Mouse (Mus musculus): ENCODE results near the gene St6galnac4. TPM values are rescaled to one million over a fixed set of nuclear protein-coding genes. Genes with fewer than 3 reads are reported as not detected.

Gene St6galnac4
- total and polyA plus RNA-seq, 2 experiments from 2014 or later: 47.5 to 75.7 TPM

GRCm38 (mm10) chr2:32549764-32550163 is 37.1 kb upstream of the St6galnac4 start:
- H3K36me3 ChIP-seq (ENCODE audit: insufficient read depth, low read length): no peaks in the 10 kb centered on the region
- DNase-seq (ENCODE audit: low spot score): peak; percentile 17
- peaks cover 8% of the 10 kb centered on the region; the same call in 1 of the 2 replicates for H3K4me1 ChIP-seq (ENCODE audit: insufficient read depth, low read length)
- 55% methylated on average over 6 of the region's 6 CpGs for WGBS
- H3K4me3 ChIP-seq (ENCODE audit: low read length): no peak overlapping the region
- no peak overlapping the region for H3K9ac ChIP-seq (replicated peaks; ENCODE audit: low read length)
- H3K27me3 ChIP-seq (ENCODE audit: insufficient read depth, low read length): no peaks in the 10 kb centered on the region
- H3K4me2 ChIP-seq (ENCODE audit: low read depth, low read length): no peak overlapping the region
- no peak for TF ChIP-seq CTCF (IDR thresholded peaks at IDR 0.05; ENCODE audit: low read depth)
- 0 out of 2 replicates have a peak, but pooled peaks have one; percentile 38 for ATAC-seq
- 0 out of 2 replicates have a peak overlapping the region, but pooled peaks have one; percentile 8 for H3K27ac ChIP-seq
- no peaks in the 10 kb centered on the region for H3K9me3 ChIP-seq (ENCODE audit: low read length)

- no peak for DNase-seq (ENCODE audit: low spot score)
- Histone ChIP-seq H3K4me2 (ENCODE audit: low read depth, low read length) (no peak overlapping the region), H3K9me3 (ENCODE audit: low read length) (no peaks in the 10 kb centered on the region), H3K9ac (replicated peaks; ENCODE audit: low read length) (no peak overlapping the region), H3K27ac (no peak overlapping the region), H3K27me3 (ENCODE audit: insufficient read depth, low read length) (no peaks in the 10 kb centered on the region), H3K4me1 (ENCODE audit: insufficient read depth, low read length) (peaks cover 8% of the 10 kb centered on the region; the same call in 1 of the 2 replicates), H3K36me3 (ENCODE audit: insufficient read depth, low read length) (no peaks in the 10 kb centered on the region), H3K4me3 (ENCODE audit: low read length) (no peak overlapping the region)
- 88% methylated on average over 5 of the region's 5 CpGs for WGBS
- TF ChIP-seq CTCF (IDR thresholded peaks at IDR 0.05; ENCODE audit: low read depth): no peak
- no peak for ATAC-seq
Observed at GRCm38 (mm10) chr2:32551236-32551635, 35.7 kb upstream of the St6galnac4 start.

GRCm38 (mm10) chr2:32553592-32554148 is 33.2 kb upstream of the St6galnac4 start:
- H3K9ac ChIP-seq (replicated peaks; ENCODE audit: low read length): no peak overlapping the region
- peaks cover 8% of the 10 kb centered on the region; the same call in 1 of the 2 replicates for H3K4me1 ChIP-seq (ENCODE audit: insufficient read depth, low read length)
- WGBS: 75% methylated on average over 7 of the region's 7 CpGs
- H3K27me3 ChIP-seq (ENCODE audit: insufficient read depth, low read length): no peaks in the 10 kb centered on the region
- no peak overlapping the region for H3K4me3 ChIP-seq (ENCODE audit: low read length)
- ATAC-seq (no peak), DNase-seq (ENCODE audit: low spot score) (no peak)
- TF ChIP-seq CTCF (IDR thresholded peaks at IDR 0.05; ENCODE audit: low read depth): no peak
- H3K36me3 ChIP-seq (ENCODE audit: insufficient read depth, low read length): no peaks in the 10 kb centered on the region
- H3K4me2 ChIP-seq (ENCODE audit: low read depth, low read length): no peak overlapping the region
- no peak overlapping the region for H3K27ac ChIP-seq
- no peaks in the 10 kb centered on the region for H3K9me3 ChIP-seq (ENCODE audit: low read length)

DNA sequence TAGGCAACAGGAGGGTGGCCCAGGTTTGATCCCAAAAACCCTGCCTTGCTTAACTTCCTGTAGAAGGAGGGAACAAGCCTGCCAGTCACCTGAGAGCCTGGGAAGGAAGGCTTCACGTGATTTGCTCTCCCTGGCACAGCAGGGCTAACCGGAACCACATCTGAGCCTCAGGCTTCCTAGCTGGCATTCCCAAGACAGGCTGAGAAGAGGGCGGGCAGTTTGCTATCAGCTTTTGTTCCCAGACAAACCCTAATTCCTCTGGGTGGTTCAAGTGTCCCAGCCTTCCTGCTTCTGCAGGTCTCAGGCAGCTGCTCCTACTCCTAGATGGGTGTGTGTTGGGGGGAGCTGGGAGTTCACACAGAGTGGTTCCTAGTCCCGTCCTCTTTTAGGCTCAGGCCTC is 31.4 kb upstream of the St6galnac4 start:
- 27% methylated on average over 4 of the region's 4 CpGs for WGBS
- Histone ChIP-seq H3K4me3 (ENCODE audit: low read length) (no peak overlapping the region), H3K27me3 (ENCODE audit: insufficient read depth, low read length) (no peaks in the 10 kb centered on the region), H3K4me2 (ENCODE audit: low read depth, low read length) (no peak overlapping the region), H3K4me1 (ENCODE audit: insufficient read depth, low read length) (peaks cover 1% of the 10 kb centered on the region; the same call in 1 of the 2 replicates), H3K9me3 (ENCODE audit: low read length) (no peaks in the 10 kb centered on the region), H3K36me3 (ENCODE audit: insufficient read depth, low read length) (no peaks in the 10 kb centered on the region), H3K9ac (replicated peaks; ENCODE audit: low read length) (no peak overlapping the region), H3K27ac (peak overlapping the region; percentile 36; the same call in 1 of the 2 replicates)
- ATAC-seq (no peak), DNase-seq (ENCODE audit: low spot score) (no peak)
- no peak for TF ChIP-seq CTCF (IDR thresholded peaks at IDR 0.05; ENCODE audit: low read depth)

DNA sequence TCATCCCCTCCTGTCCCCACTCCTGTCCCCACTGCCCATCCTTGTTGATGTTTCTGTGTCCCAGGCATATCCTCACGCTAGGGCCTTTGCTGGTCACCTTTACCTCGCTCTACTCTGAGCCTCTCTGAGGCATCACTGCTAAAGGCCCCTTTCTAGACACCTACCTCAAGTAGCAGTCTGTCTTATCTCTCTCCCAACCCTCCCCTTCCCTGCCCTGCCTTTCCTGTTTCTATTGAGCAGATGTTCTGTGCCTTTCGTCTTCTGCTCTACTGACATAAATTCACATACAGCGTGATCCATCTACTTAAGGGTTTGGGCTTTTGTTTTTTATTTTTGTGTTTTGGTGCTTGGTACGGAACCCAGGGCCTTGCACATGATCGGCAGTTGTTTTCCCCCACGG is 30.9 kb upstream of the St6galnac4 start:
- Histone ChIP-seq H3K4me1 (ENCODE audit: insufficient read depth, low read length) (no peaks in the 10 kb centered on the region), H3K4me2 (ENCODE audit: low read depth, low read length) (no peak overlapping the region), H3K27ac (peak overlapping the region; percentile 36; the same call in 1 of the 2 replicates), H3K4me3 (ENCODE audit: low read length) (no peak overlapping the region), H3K36me3 (ENCODE audit: insufficient read depth, low read length) (no peaks in the 10 kb centered on the region), H3K9ac (replicated peaks; ENCODE audit: low read length) (no peak overlapping the region), H3K9me3 (ENCODE audit: low read length) (no peaks in the 10 kb centered on the region), H3K27me3 (ENCODE audit: insufficient read depth, low read length) (no peaks in the 10 kb centered on the region)
- ATAC-seq (no peak), DNase-seq (ENCODE audit: low spot score) (no peak)
- 68% methylated on average over 7 of the region's 7 CpGs for WGBS
- TF ChIP-seq CTCF (IDR thresholded peaks at IDR 0.05; ENCODE audit: low read depth): no peak

- Histone ChIP-seq H3K9ac (replicated peaks; ENCODE audit: low read length) (0 out of 2 replicates have a peak overlapping the region, but pooled peaks have one; percentile 18), H3K36me3 (ENCODE audit: insufficient read depth, low read length) (peaks cover 11% of the 10 kb centered on the region; the same call in 1 of the 2 replicates), H3K9me3 (ENCODE audit: low read length) (no peaks in the 10 kb centered on the region), H3K4me1 (ENCODE audit: insufficient read depth, low read length) (no peaks in the 10 kb centered on the region), H3K4me2 (ENCODE audit: low read depth, low read length) (peak overlapping the region; percentile 13; the same call in 1 of the 2 replicates), H3K27ac (peak overlapping the region; percentile 83), H3K4me3 (ENCODE audit: low read length) (no peak overlapping the region), H3K27me3 (ENCODE audit: insufficient read depth, low read length) (no peaks in the 10 kb centered on the region)
- ATAC-seq (peak; percentile 93), DNase-seq (ENCODE audit: low spot score) (peak; percentile 65)
- no peak for TF ChIP-seq CTCF (IDR thresholded peaks at IDR 0.05; ENCODE audit: low read depth)
- WGBS: 16% methylated on average over 5 of the region's 5 CpGs
Observed at GRCm38 (mm10) chr2:32559570-32559969, 27.3 kb upstream of the St6galnac4 start.

DNA sequence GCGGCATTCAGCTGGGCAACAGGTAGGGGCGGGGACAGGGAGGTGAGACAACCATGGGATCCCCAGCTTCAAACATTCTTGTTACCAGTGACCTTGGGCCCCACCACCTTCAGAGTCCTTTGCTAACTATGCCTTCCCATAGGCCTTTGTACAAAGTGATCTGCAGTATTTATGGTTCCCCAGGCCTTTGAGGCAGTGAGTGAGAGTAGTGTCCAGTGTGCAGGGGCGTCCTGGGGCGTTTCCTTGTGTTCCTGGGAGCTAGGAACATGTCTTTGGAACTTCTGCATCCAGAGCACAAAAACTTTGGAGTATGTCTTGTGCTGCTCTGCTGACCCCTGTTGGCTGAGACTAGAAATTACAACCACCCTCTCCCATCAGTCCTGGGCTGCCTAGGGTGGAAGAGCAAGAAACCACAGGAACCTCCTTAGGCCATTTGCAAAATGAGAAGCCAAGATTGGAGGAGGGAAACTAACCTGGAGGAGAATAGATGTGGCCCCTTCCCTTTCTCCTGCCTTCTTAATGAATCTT is 20.3 kb upstream of the St6galnac4 start:
- peak; percentile 48; the same call in 1 of the 2 replicates for ATAC-seq
- Histone ChIP-seq H3K4me3 (ENCODE audit: low read length) (no peak overlapping the region), H3K27ac (no peak overlapping the region), H3K4me1 (ENCODE audit: insufficient read depth, low read length) (peaks cover 4% of the 10 kb centered on the region; the same call in 1 of the 2 replicates), H3K36me3 (ENCODE audit: insufficient read depth, low read length) (peaks cover 46% of the 10 kb centered on the region), H3K9me3 (ENCODE audit: low read length) (no peaks in the 10 kb centered on the region), H3K4me2 (ENCODE audit: low read depth, low read length) (no peak overlapping the region), H3K9ac (replicated peaks; ENCODE audit: low read length) (no peak overlapping the region), H3K27me3 (ENCODE audit: insufficient read depth, low read length) (no peaks in the 10 kb centered on the region)
- peak; percentile 85 for DNase-seq (ENCODE audit: low spot score)
- TF ChIP-seq CTCF (IDR thresholded peaks at IDR 0.05; ENCODE audit: low read depth): peak; percentile 92
- WGBS: 49% methylated on average over 4 of the region's 4 CpGs

Data from hindbrain, postnatal 0 days (tissue).